Mouse (Mus musculus): Measurements from ENCODE around the gene Hdgfl3. TPM values are rescaled to one million over a fixed set of nuclear protein-coding genes. Genes with fewer than 3 reads are reported as not detected.

Gene Hdgfl3
- polyA plus RNA-seq, 1 experiment: not detected

GRCm38 (mm10) chr7:81968451-81968850 is 34.2 kb upstream of the Hdgfl3 start:
- H3K27me3 ChIP-seq (ENCODE audit: control insufficient read depth, insufficient read depth, insufficient read length): no peaks in the 10 kb centered on the region
- no peak overlapping the region for H3K4me3 ChIP-seq (ENCODE audit: insufficient read depth, poor library complexity, severe bottlenecking)
- TF ChIP-seq MYOD1 (IDR thresholded peaks at IDR 0.05; ENCODE audit: control insufficient read depth, insufficient read length, low read depth) (no peak), CTCF (IDR thresholded peaks at IDR 0.05; ENCODE audit: control insufficient read depth, insufficient read depth, insufficient read length) (no peak), CEBPB (IDR thresholded peaks at IDR 0.05; ENCODE audit: low read depth) (no peak), FOSL1 (IDR thresholded peaks at IDR 0.05; ENCODE audit: insufficient read depth, low read length, poor library complexity, severe bottlenecking) (no peak), USF1 (IDR thresholded peaks at IDR 0.05; ENCODE audit: low read depth) (no peak)
- no peaks in the 10 kb centered on the region for H3K79me2 ChIP-seq (ENCODE audit: control insufficient read depth, insufficient read depth)
- H3K36me3 ChIP-seq (ENCODE audit: control insufficient read depth, insufficient read depth): no peaks in the 10 kb centered on the region
- no peaks in the 10 kb centered on the region for H3K79me3 ChIP-seq (ENCODE audit: low read depth)
- H3ac ChIP-seq (ENCODE audit: control insufficient read depth, insufficient read length, low read depth): no peak overlapping the region

- H3K79me3 ChIP-seq (ENCODE audit: low read depth): no peaks in the 10 kb centered on the region
- H3K79me2 ChIP-seq (ENCODE audit: control insufficient read depth, insufficient read depth): no peaks in the 10 kb centered on the region
- H3ac ChIP-seq (ENCODE audit: control insufficient read depth, insufficient read length, low read depth): no peak overlapping the region
- no peaks in the 10 kb centered on the region for H3K36me3 ChIP-seq (ENCODE audit: control insufficient read depth, insufficient read depth)
- no peaks in the 10 kb centered on the region for H3K27me3 ChIP-seq (ENCODE audit: control insufficient read depth, insufficient read depth, insufficient read length)
- no peak for TF ChIP-seq MYOD1 (IDR thresholded peaks at IDR 0.05; ENCODE audit: control insufficient read depth, insufficient read length, low read depth)
- TF ChIP-seq MYOG (IDR thresholded peaks at IDR 0.05; ENCODE audit: control insufficient read depth, extremely low read depth, insufficient read length): no peak
- no peak for TF ChIP-seq MAX (IDR thresholded peaks at IDR 0.05)
- TF ChIP-seq FOSL1 (IDR thresholded peaks at IDR 0.05; ENCODE audit: insufficient read depth, low read length, poor library complexity, severe bottlenecking): no peak
- no peak for TF ChIP-seq USF1 (IDR thresholded peaks at IDR 0.05; ENCODE audit: low read depth)
- TF ChIP-seq CTCF (IDR thresholded peaks at IDR 0.05; ENCODE audit: control insufficient read depth, insufficient read depth, insufficient read length): no peak
- TF ChIP-seq CEBPB (IDR thresholded peaks at IDR 0.05; ENCODE audit: low read depth): no peak
- H3K4me3 ChIP-seq (ENCODE audit: insufficient read depth, poor library complexity, severe bottlenecking): no peak overlapping the region
Measured at GRCm38 (mm10) chr7:81966195-81966594, 31.9 kb upstream of the Hdgfl3 start.

- H3K79me3 ChIP-seq (ENCODE audit: low read depth): no peaks in the 10 kb centered on the region
- H3ac ChIP-seq (ENCODE audit: control insufficient read depth, insufficient read length, low read depth): no peak overlapping the region
- no peaks in the 10 kb centered on the region for H3K36me3 ChIP-seq (ENCODE audit: control insufficient read depth, insufficient read depth)
- TF ChIP-seq FOSL1 (IDR thresholded peaks at IDR 0.05; ENCODE audit: insufficient read depth, low read length, poor library complexity, severe bottlenecking) (no peak), MYOD1 (IDR thresholded peaks at IDR 0.05; ENCODE audit: control insufficient read depth, insufficient read length, low read depth) (no peak), USF1 (IDR thresholded peaks at IDR 0.05; ENCODE audit: low read depth) (no peak), CEBPB (IDR thresholded peaks at IDR 0.05; ENCODE audit: low read depth) (no peak), CTCF (IDR thresholded peaks at IDR 0.05; ENCODE audit: control insufficient read depth, insufficient read depth, insufficient read length) (no peak), MAX (IDR thresholded peaks at IDR 0.05) (no peak), MYOG (IDR thresholded peaks at IDR 0.05; ENCODE audit: control insufficient read depth, extremely low read depth, insufficient read length) (no peak)
- peaks cover 19% of the 10 kb centered on the region for H3K27me3 ChIP-seq (ENCODE audit: control insufficient read depth, insufficient read depth, insufficient read length)
- H3K4me3 ChIP-seq (ENCODE audit: insufficient read depth, poor library complexity, severe bottlenecking): no peak overlapping the region
- no peaks in the 10 kb centered on the region for H3K79me2 ChIP-seq (ENCODE audit: control insufficient read depth, insufficient read depth)
Measured at GRCm38 (mm10) chr7:81959704-81960103, 25.4 kb upstream of the Hdgfl3 start.

- Histone ChIP-seq H3K27me3 (ENCODE audit: control insufficient read depth, insufficient read depth, insufficient read length) (peaks cover 19% of the 10 kb centered on the region), H3ac (ENCODE audit: control insufficient read depth, insufficient read length, low read depth) (no peak overlapping the region), H3K79me2 (ENCODE audit: control insufficient read depth, insufficient read depth) (no peaks in the 10 kb centered on the region), H3K36me3 (ENCODE audit: control insufficient read depth, insufficient read depth) (no peaks in the 10 kb centered on the region), H3K79me3 (ENCODE audit: low read depth) (no peaks in the 10 kb centered on the region), H3K4me3 (ENCODE audit: insufficient read depth, poor library complexity, severe bottlenecking) (no peak overlapping the region)
- TF ChIP-seq CEBPB (IDR thresholded peaks at IDR 0.05; ENCODE audit: low read depth) (no peak), USF1 (IDR thresholded peaks at IDR 0.05; ENCODE audit: low read depth) (no peak), MYOD1 (IDR thresholded peaks at IDR 0.05; ENCODE audit: control insufficient read depth, insufficient read length, low read depth) (no peak), MAX (IDR thresholded peaks at IDR 0.05) (no peak), MYOG (IDR thresholded peaks at IDR 0.05; ENCODE audit: control insufficient read depth, extremely low read depth, insufficient read length) (no peak), FOSL1 (IDR thresholded peaks at IDR 0.05; ENCODE audit: insufficient read depth, low read length, poor library complexity, severe bottlenecking) (no peak), CTCF (IDR thresholded peaks at IDR 0.05; ENCODE audit: control insufficient read depth, insufficient read depth, insufficient read length) (no peak)
Measured at GRCm38 (mm10) chr7:81954208-81954846, 20.1 kb upstream of the Hdgfl3 start.

- H3K27me3 ChIP-seq (ENCODE audit: control insufficient read depth, insufficient read depth, insufficient read length): no peaks in the 10 kb centered on the region
- no peak overlapping the region for H3K4me3 ChIP-seq (ENCODE audit: insufficient read depth, poor library complexity, severe bottlenecking)
- no peaks in the 10 kb centered on the region for H3K79me3 ChIP-seq (ENCODE audit: low read depth)
- no peaks in the 10 kb centered on the region for H3K79me2 ChIP-seq (ENCODE audit: control insufficient read depth, insufficient read depth)
- TF ChIP-seq MYOD1 (IDR thresholded peaks at IDR 0.05; ENCODE audit: control insufficient read depth, insufficient read length, low read depth) (no peak), FOSL1 (IDR thresholded peaks at IDR 0.05; ENCODE audit: insufficient read depth, low read length, poor library complexity, severe bottlenecking) (no peak), MYOG (IDR thresholded peaks at IDR 0.05; ENCODE audit: control insufficient read depth, extremely low read depth, insufficient read length) (no peak), CEBPB (IDR thresholded peaks at IDR 0.05; ENCODE audit: low read depth) (no peak), MAX (IDR thresholded peaks at IDR 0.05) (no peak), CTCF (IDR thresholded peaks at IDR 0.05; ENCODE audit: control insufficient read depth, insufficient read depth, insufficient read length) (no peak), USF1 (IDR thresholded peaks at IDR 0.05; ENCODE audit: low read depth) (no peak)
- H3K36me3 ChIP-seq (ENCODE audit: control insufficient read depth, insufficient read depth): no peaks in the 10 kb centered on the region
- no peak overlapping the region for H3ac ChIP-seq (ENCODE audit: control insufficient read depth, insufficient read length, low read depth)
Measured at GRCm38 (mm10) chr7:81950499-81950898, 16.2 kb upstream of the Hdgfl3 start.

Measured in C2C12 (cell line).